Mouse (Mus musculus) lung, adult 18-20 months (tissue): ENCODE measurements around the gene Cpne2.

ENCODE experiments used
- DNase-seq, 2 experiments: peaks; one replicate each; pipeline ENCODE4 v3.0.0; 2022; ENCODE audit warnings: mixed read lengths in 2 of 2

The Cpne2 gene

GRCm38 (mm10) chr8:94537456-94537855, 4.7 kb downstream of the Cpne2 start:
- DNase-seq: no peak

GRCm38 (mm10) chr8:94540025-94540424, 7.2 kb downstream of the Cpne2 start:
- DNase-seq: no peak

- DNase-seq: no peak
Observed at GRCm38 (mm10) chr8:94540889-94541795, 8.4 kb downstream of the Cpne2 start.

GRCm38 (mm10) chr8:94543981-94544380, 11.2 kb downstream of the Cpne2 start:
- DNase-seq: no peak

- no peak for DNase-seq
Observed at GRCm38 (mm10) chr8:94549041-94549440, 16.3 kb downstream of the Cpne2 start.

GRCm38 (mm10) chr8:94549482-94549881, 16.7 kb downstream of the Cpne2 start:
- DNase-seq: no peak

- no peak for DNase-seq
Observed at GRCm38 (mm10) chr8:94549998-94550397, 17.2 kb downstream of the Cpne2 start.

- DNase-seq: no peak
Observed at GRCm38 (mm10) chr8:94551471-94552422, 19.0 kb downstream of the Cpne2 start.

- DNase-seq: no peak
Observed at GRCm38 (mm10) chr8:94552696-94553095, 19.9 kb downstream of the Cpne2 start.

- DNase-seq: no peak
Observed at GRCm38 (mm10) chr8:94557281-94557680, 24.5 kb downstream of the Cpne2 start.

GRCm38 (mm10) chr8:94561256-94561655, 28.5 kb downstream of the Cpne2 start:
- no peak for DNase-seq

GRCm38 (mm10) chr8:94564421-94564820, 31.6 kb downstream of the Cpne2 start:
- no peak for DNase-seq

- no peak for DNase-seq
Observed at GRCm38 (mm10) chr8:94566033-94566432, 33.2 kb downstream of the Cpne2 start.

- no peak for DNase-seq
Observed at GRCm38 (mm10) chr8:94566446-94567158, 33.8 kb downstream of the Cpne2 start.

GRCm38 (mm10) chr8:94567159-94567849, 34.5 kb downstream of the Cpne2 start:
- DNase-seq: no peak

- DNase-seq: no peak
Observed at GRCm38 (mm10) chr8:94568098-94568497, 35.3 kb downstream of the Cpne2 start.

- no peak for DNase-seq
Observed at GRCm38 (mm10) chr8:94569419-94569818, 36.6 kb downstream of the Cpne2 start.

- no peak for DNase-seq
Observed at GRCm38 (mm10) chr8:94571896-94572295, 39.1 kb downstream of the Cpne2 start.

- DNase-seq: no peak
Observed at GRCm38 (mm10) chr8:94574159-94574907, 41.5 kb downstream of the Cpne2 start.

GRCm38 (mm10) chr8:94575148-94575547, 42.4 kb downstream of the Cpne2 start:
- no peak for DNase-seq

- no peak for DNase-seq
Observed at GRCm38 (mm10) chr8:94581820-94582483, 49.2 kb downstream of the Cpne2 start.
